Mouse (Mus musculus) midbrain, postnatal 0 days (tissue): ENCODE measurements around the gene H13. TPM values are rescaled to one million over a fixed set of nuclear protein-coding genes. Genes with fewer than 3 reads are reported as not detected.
"Not testable (repeated sequence)": the region's sequence is repeated elsewhere in the genome, so short reads cannot be mapped to it uniquely, and the experiment has no call there.

Experiments
- ATAC-seq: fragments of 200-750 bp; cut with Nextera tagmentation; 2 replicates; pipeline ENCODE4 v1.8.0; 2017; ENCODE audit warnings: moderate number of reproducible peaks, mild to moderate bottlenecking, moderate TSS enrichment, moderate library complexity; ENCODE audit not compliant: low FRiP score
- DNase-seq: peaks from one replicate; pipeline ENCODE4 v3.0.0-alpha.2; 2015; ENCODE audit warnings: low spot score
- H3K27ac ChIP-seq: fragments of 300-500 bp; sonication (generic); 2 replicates; pipeline ENCODE4 v1.5.1; 2014; ENCODE audit warnings: low read depth, mild to moderate bottlenecking, low read length, mixed read lengths
- H3K27me3 ChIP-seq: fragments of 300-500 bp; sonication (generic); 2 replicates; pipeline ENCODE4 v1.6.1; 2014; ENCODE audit warnings: low read length, control low read depth, mixed read lengths; ENCODE audit not compliant: insufficient read depth
- H3K36me3 ChIP-seq: fragments of 300-500 bp; sonication (generic); 2 replicates; pipeline ENCODE4 v1.6.1; 2014; ENCODE audit warnings: low read length, control low read depth, mixed read lengths; ENCODE audit not compliant: insufficient read depth
- H3K4me1 ChIP-seq: fragments of 300-500 bp; sonication (generic); 2 replicates; pipeline ENCODE4 v1.6.1; 2014; ENCODE audit warnings: mild to moderate bottlenecking, control low read depth, antibody characterized with exemption, low read length, mixed read lengths; ENCODE audit not compliant: insufficient read depth
- H3K4me2 ChIP-seq: fragments of 300-500 bp; sonication (generic); 2 replicates; pipeline ENCODE4 v1.6.1; 2014; ENCODE audit warnings: low read depth, mild to moderate bottlenecking, low read length, mixed read lengths; ENCODE audit not compliant: poor library complexity, severe bottlenecking
- H3K4me3 ChIP-seq: fragments of 300-500 bp; sonication (generic); 2 replicates; pipeline ENCODE4 v1.5.1; 2014; ENCODE audit warnings: low read depth, mild to moderate bottlenecking, low read length, moderate library complexity
- H3K9ac ChIP-seq: fragments of 300-500 bp; sonication (generic); replicated peaks from 2 replicates; pipeline ENCODE4 v1.6.1; 2014; ENCODE audit warnings: mild to moderate bottlenecking, low read length, moderate library complexity, mixed read lengths; ENCODE audit not compliant: poor library complexity, severe bottlenecking
- H3K9me3 ChIP-seq: fragments of 300-500 bp; sonication (generic); 2 replicates; pipeline ENCODE4 v1.6.1; 2016; ENCODE audit warnings: low read length, control low read depth
- CTCF ChIP-seq: IDR thresholded peaks from 2 replicates; pipeline ENCODE4 v1.5.1; 2016; ENCODE audit warnings: antibody characterized with exemption, mild to moderate bottlenecking
- WGBS: fragments of 180-500 bp; shearing (Covaris S2); extraction: QIAGEN DNeasy Blood & Tissue Kit; methylation state at CpG from one replicate; pipeline ENCODE4 v1.1.7; 2014; 5-methylcytosine and 5-hydroxymethylcytosine counted together
- polyA plus RNA-seq: library from polyadenylated mRNA; unstranded; fragments of >200 nt; fragmentation: Nextera tagmentation; extraction: Ambion mirVana; gene quantifications from 2 replicates; pipeline ENCODE4 v1.2.1, GENCODE M21; 2015
- total RNA-seq: library from RNA; depleted of rRNA; stranded (reverse); fragments of >200 nt; gene quantifications from 2 replicates; pipeline ENCODE4 v1.2.3, GENCODE M21; 2014

Gene H13
- total and polyA plus RNA-seq, 2 experiments from 2014 or later: 166 to 175 TPM

GRCm38 (mm10) chr2:152652901-152653620 is 16.2 kb upstream of the H13 start:
- WGBS: 75% methylated on average over 10 of the region's 10 CpGs
- ATAC-seq: no peak
- peak overlapping the region; percentile 91; the same call in 1 of the 2 replicates for H3K27ac ChIP-seq

GRCm38 (mm10) chr2:152653874-152654715 is 15.2 kb upstream of the H13 start:
- Histone ChIP-seq H3K9ac (0 out of 2 replicates have a peak overlapping the region, but pooled peaks have one; percentile 19), H3K4me2 (peak overlapping the region; percentile 29), H3K4me1 (peaks cover 10% of the 10 kb centered on the region; the same call in 1 of the 2 replicates), H3K9me3 (no peaks in the 10 kb centered on the region), H3K27me3 (no peaks in the 10 kb centered on the region), H3K36me3 (no peaks in the 10 kb centered on the region), H3K4me3 (no peak overlapping the region), H3K27ac (peak overlapping the region; percentile 91)
- DNase-seq: peak; percentile 95
- WGBS: 23% methylated on average over 14 of the region's 14 CpGs
- no peak for TF ChIP-seq CTCF
- ATAC-seq: peak; percentile 94

More at GRCm38 (mm10) chr2:152652901-152653620, 16.2 kb upstream of the H13 start:
- H3K9me3 ChIP-seq: no peaks in the 10 kb centered on the region
- peaks cover 10% of the 10 kb centered on the region; the same call in 1 of the 2 replicates for H3K4me1 ChIP-seq
- H3K4me2 ChIP-seq: no peak overlapping the region
- H3K4me3 ChIP-seq: no peak overlapping the region
- no peaks in the 10 kb centered on the region for H3K36me3 ChIP-seq
- DNase-seq: no peak
- no peak overlapping the region for H3K9ac ChIP-seq
- no peaks in the 10 kb centered on the region for H3K27me3 ChIP-seq
- TF ChIP-seq CTCF: no peak

GRCm38 (mm10) chr2:152657398-152657797 is 11.9 kb upstream of the H13 start:
- no peaks in the 10 kb centered on the region for H3K9me3 ChIP-seq
- peaks cover 10% of the 10 kb centered on the region; the same call in 1 of the 2 replicates for H3K4me1 ChIP-seq
- H3K4me3 ChIP-seq: no peak overlapping the region
- ATAC-seq: no peak
- H3K9ac ChIP-seq: no peak overlapping the region
- peak; percentile 56 for TF ChIP-seq CTCF
- no peaks in the 10 kb centered on the region for H3K36me3 ChIP-seq
- no peak for DNase-seq
- no peak overlapping the region for H3K27ac ChIP-seq
- WGBS: 63% methylated on average over 10 of the region's 10 CpGs
- H3K4me2 ChIP-seq: no peak overlapping the region
- no peaks in the 10 kb centered on the region for H3K27me3 ChIP-seq

- H3K4me2 ChIP-seq: no peak overlapping the region
- H3K9ac ChIP-seq: no peak overlapping the region
- 82% methylated on average over 6 of the region's 6 CpGs for WGBS
- no peak overlapping the region for H3K27ac ChIP-seq
- H3K36me3 ChIP-seq: no peaks in the 10 kb centered on the region
- no peak for ATAC-seq
- DNase-seq: no peak
- TF ChIP-seq CTCF: no peak
- H3K4me3 ChIP-seq: no peak overlapping the region
- H3K27me3 ChIP-seq: no peaks in the 10 kb centered on the region
- H3K4me1 ChIP-seq: no peaks in the 10 kb centered on the region
- H3K9me3 ChIP-seq: no peaks in the 10 kb centered on the region
These were observed 8.1 kb upstream of the H13 start for GRCm38 (mm10) chr2:152661163-152661562.

GRCm38 (mm10) chr2:152666191-152666590 is 3.1 kb upstream of the H13 start:
- H3K36me3 ChIP-seq, H3K4me3 ChIP-seq, H3K9me3 ChIP-seq, H3K9ac ChIP-seq, H3K27me3 ChIP-seq, H3K4me1 ChIP-seq, ATAC-seq, H3K4me2 ChIP-seq, H3K27ac ChIP-seq, DNase-seq: not testable (repeated sequence)
- WGBS: 75% methylated on average over 3 of the region's 3 CpGs
